Mouse (Mus musculus) thymus, adult 2 months (tissue): ENCODE results near the gene Wdr92. TPM values are rescaled to one million over a fixed set of nuclear protein-coding genes. Genes with fewer than 3 reads are reported as not detected.

Experiments
- DNase-seq: peaks from one replicate; pipeline ENCODE4 v3.0.0; 2021
- H3K27ac ChIP-seq: fragments of 200-500 bp; 2 replicates; pipeline ENCODE4 v1.5.1; 2012; ENCODE audit warnings: low read length, control low read depth; ENCODE audit not compliant: control insufficient read depth, insufficient read depth
- H3K27me3 ChIP-seq: fragments of 200-500 bp; 2 replicates; pipeline ENCODE4 v1.6.1; 2012; ENCODE audit warnings: mild to moderate bottlenecking, low read length, moderate library complexity, mixed read lengths; ENCODE audit not compliant: control insufficient read depth, insufficient read depth
- H3K36me3 ChIP-seq: fragments of 200-500 bp; 2 replicates; pipeline ENCODE4 v1.6.1; 2012; ENCODE audit warnings: mild to moderate bottlenecking, low read length, moderate library complexity; ENCODE audit not compliant: control insufficient read depth, insufficient read depth
- H3K4me1 ChIP-seq: fragments of 200-500 bp; replicated peaks from 2 replicates; pipeline ENCODE4 v1.6.1; 2012; ENCODE audit warnings: low read length; ENCODE audit not compliant: control insufficient read depth, insufficient read depth
- H3K4me3 ChIP-seq: fragments of 200-500 bp; 2 replicates; pipeline ENCODE4 v1.5.1; 2012; ENCODE audit warnings: mild to moderate bottlenecking, low read length, control low read depth, moderate library complexity; ENCODE audit not compliant: control insufficient read depth, insufficient read depth
- CTCF ChIP-seq: fragments of 200-500 bp; IDR thresholded peaks from 2 replicates; pipeline ENCODE4 v1.5.1; 2012; ENCODE audit warnings: mild to moderate bottlenecking, control low read depth, low read length, moderate library complexity, borderline replicate concordance; ENCODE audit not compliant: control insufficient read depth, poor library complexity, insufficient read depth; ENCODE audit errors: extremely low read depth
- POLR2A ChIP-seq: fragments of 200-500 bp; IDR thresholded peaks from 2 replicates; pipeline ENCODE4 v1.6.1; 2012; ENCODE audit warnings: mild to moderate bottlenecking, low read length, control low read depth, moderate library complexity; ENCODE audit not compliant: control insufficient read depth, poor library complexity, insufficient read depth; ENCODE audit errors: extremely low read depth
- WGBS: fragments of 180-500 bp; shearing (Covaris S2); methylation state at CpG from one replicate; pipeline ENCODE4 v1.1.7; 2018; 5-methylcytosine and 5-hydroxymethylcytosine counted together
- polyA plus RNA-seq: library from polyadenylated mRNA; depleted of rRNA; stranded (reverse); fragments of >200 nt; gene quantifications from 2 replicates; pipeline ENCODE4 v1.2.3, GENCODE M21; 2012

Wdr92 gene
- polyA plus RNA-seq, 1 experiment: 15.5 TPM

DNA sequence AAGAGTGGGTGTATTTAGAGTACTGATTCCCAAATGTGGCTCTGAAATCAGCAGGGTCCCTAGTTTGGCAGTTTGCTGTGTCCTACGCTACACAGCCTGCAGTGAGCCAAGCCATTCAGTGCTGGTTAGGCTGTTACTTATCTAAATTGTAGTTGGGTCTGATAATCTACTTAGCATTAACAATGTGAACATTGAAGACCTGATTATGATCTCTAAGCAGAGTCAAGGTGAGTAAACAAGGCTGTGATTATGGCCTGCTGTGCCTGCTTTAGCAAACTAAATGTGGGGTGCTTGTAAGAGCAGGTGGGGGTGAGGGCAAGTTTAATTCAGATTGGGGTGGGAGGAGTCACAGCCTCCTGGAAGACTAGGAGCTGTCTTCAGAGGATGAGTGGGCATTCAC, 18.0 kb upstream of the Wdr92 start:
- no peak overlapping the region for H3K4me3 ChIP-seq
- WGBS: 94% methylated on average over 1 of the region's 1 CpGs
- no peak for DNase-seq
- TF ChIP-seq POLR2A (no peak), CTCF (no peak)
- H3K27ac ChIP-seq: no peak overlapping the region
- H3K36me3 ChIP-seq: no peaks in the 10 kb centered on the region
- no peaks in the 10 kb centered on the region for H3K27me3 ChIP-seq
- H3K4me1 ChIP-seq: 0 out of 2 replicates have a peak, but pooled peaks cover 2% of the 10 kb centered on the region

DNA sequence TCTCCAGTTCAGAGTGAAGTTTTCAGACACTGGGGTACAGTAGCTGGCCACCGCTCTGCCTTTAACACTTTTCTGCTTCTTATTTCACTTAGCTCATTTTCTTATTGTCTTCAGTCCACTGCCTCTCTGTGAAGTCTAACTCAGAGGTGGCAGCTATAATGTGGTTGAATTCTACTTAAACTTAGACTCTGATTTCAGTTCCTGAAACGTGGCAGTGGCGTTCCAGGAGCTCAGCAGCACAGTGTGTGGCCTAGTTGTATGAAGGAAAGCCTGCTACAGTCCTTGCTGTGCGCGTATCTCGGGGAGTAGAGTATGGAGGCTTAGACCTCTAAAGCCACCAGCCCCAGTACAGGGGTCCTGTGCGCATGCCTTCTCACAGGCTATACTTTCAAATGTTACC, 15.3 kb upstream of the Wdr92 start:
- 0 out of 2 replicates have a peak, but pooled peaks cover 2% of the 10 kb centered on the region for H3K4me1 ChIP-seq
- no peak overlapping the region for H3K27ac ChIP-seq
- H3K4me3 ChIP-seq: no peak overlapping the region
- H3K36me3 ChIP-seq: no peaks in the 10 kb centered on the region
- TF ChIP-seq POLR2A (no peak), CTCF (no peak)
- no peaks in the 10 kb centered on the region for H3K27me3 ChIP-seq
- 82% methylated on average over 7 of the region's 7 CpGs for WGBS
- no peak for DNase-seq

DNA sequence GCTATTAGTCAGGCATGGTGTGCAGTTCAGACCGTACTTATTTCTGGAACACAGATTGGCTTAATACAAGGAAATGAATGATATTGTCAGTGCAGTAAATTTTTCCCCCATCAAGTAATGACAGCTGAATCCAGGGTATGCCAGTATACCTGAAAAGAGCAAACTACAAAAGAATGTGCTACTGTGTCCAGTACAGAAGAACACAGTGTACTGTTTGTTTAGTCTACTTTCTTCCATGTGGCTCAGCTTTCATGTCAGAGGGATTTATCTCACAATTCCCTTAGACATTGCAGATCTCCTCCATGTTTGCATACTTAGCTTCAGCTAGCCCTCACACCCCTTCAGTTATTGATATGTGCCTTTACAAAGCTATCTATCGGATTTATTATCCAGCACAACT, 12.6 kb upstream of the Wdr92 start:
- Histone ChIP-seq H3K4me3 (no peak overlapping the region), H3K27me3 (no peaks in the 10 kb centered on the region), H3K27ac (no peak overlapping the region), H3K36me3 (no peaks in the 10 kb centered on the region), H3K4me1 (0 out of 2 replicates have a peak, but pooled peaks cover 2% of the 10 kb centered on the region)
- WGBS: 94% methylated on average over 2 of the region's 2 CpGs
- no peak for DNase-seq
- no peak for TF ChIP-seq POLR2A
- TF ChIP-seq CTCF: no peak

DNA sequence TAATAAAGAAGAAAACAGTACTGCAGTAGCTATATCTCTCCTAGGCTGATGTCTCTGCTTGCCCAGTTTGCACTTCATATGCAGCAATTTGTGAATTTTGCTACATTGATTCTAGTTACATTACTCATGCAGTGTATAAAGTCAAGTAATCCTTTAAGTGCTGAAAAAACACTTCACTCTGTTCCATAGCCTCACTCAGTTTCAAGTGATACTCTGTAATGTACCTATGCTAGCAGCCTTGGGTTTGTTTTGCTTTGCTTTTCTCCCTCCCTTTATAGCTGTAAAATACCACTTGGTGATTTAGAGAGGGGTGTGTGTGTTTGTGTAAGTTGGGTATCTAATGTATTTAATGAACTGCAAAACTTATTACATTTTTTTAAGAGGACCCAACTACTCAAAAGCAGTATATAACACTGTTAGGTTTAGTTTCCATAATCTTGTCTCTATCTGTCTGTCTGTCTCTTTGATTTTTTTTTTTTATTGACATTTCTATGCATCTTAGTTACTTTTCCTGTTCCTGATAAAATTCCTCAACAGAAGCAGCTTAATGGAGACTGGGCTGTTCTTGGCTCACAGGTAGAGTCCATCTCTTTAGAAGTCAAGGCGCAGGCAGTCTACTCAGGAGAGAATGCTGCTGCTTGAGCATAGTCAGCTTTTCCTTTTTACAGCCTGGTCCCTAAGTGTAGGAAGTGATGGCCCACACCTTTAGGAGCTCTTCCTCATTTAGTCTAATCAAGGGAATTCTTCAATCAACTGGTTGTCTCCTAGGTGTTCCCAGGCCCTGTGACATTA, 10.8 kb upstream of the Wdr92 start:
- 100% methylated on average over 1 of the region's 1 CpGs for WGBS
- no peak for DNase-seq
- Histone ChIP-seq H3K4me3 (no peak overlapping the region), H3K27me3 (no peaks in the 10 kb centered on the region), H3K36me3 (no peaks in the 10 kb centered on the region), H3K27ac (no peak overlapping the region), H3K4me1 (no peaks in the 10 kb centered on the region)
- TF ChIP-seq CTCF (no peak), POLR2A (no peak)

DNA sequence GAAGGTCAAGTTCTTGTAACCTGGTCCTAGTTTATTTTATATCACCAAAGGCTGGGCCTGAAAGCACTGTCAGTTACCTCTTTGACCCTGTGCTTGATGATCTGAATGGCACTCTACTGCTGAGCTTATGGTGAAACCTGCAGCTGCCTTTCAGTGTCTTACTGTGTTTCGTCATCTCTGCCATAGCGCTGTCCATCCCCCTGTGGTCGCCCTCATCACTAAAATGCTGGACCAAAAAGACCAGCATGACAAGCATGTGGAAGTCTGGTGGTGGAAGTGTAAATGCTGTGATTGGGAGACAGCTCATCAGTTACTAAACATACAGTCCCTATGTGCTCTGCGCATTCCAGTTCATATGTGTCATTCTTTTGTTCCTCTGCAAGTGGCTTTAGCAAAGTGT, 9.6 kb upstream of the Wdr92 start:
- Histone ChIP-seq H3K4me3 (no peak overlapping the region), H3K27ac (no peak overlapping the region), H3K36me3 (no peaks in the 10 kb centered on the region), H3K4me1 (no peaks in the 10 kb centered on the region), H3K27me3 (no peaks in the 10 kb centered on the region)
- no peak for TF ChIP-seq CTCF
- TF ChIP-seq POLR2A: no peak
- no peak for DNase-seq
- 95% methylated on average over 4 of the region's 4 CpGs for WGBS

DNA sequence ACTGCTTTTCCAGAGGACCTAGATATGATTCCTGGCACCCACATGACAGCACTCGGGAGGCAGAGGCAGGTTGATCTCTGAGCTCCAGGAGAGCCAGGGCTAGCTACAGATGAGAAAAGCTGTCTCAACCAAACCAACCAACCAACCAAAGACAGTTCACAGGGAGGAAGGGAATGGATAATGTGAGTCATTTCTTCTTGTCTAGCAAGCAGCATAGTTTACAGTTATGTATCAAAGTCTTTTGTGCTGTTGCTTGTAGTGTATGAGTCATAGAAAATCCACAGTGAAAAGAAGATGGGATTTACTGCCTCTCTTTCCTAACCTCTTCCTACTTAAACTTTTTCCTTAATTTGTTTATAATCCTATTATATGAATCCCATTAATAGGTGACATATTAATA, 5.3 kb upstream of the Wdr92 start:
- H3K4me1 ChIP-seq: no peaks in the 10 kb centered on the region; the same call in 1 of the 2 replicates
- no peak overlapping the region for H3K27ac ChIP-seq
- 100% methylated on average over 1 of the region's 1 CpGs for WGBS
- H3K36me3 ChIP-seq: no peaks in the 10 kb centered on the region
- no peak for TF ChIP-seq CTCF
- TF ChIP-seq POLR2A: no peak
- H3K27me3 ChIP-seq: no peaks in the 10 kb centered on the region
- DNase-seq: no peak
- no peak overlapping the region for H3K4me3 ChIP-seq
